Mouse (Mus musculus) kidney, embryonic 14.5 days (tissue): ENCODE results near the gene Nob1. TPM values are rescaled to one million over a fixed set of nuclear protein-coding genes. Genes with fewer than 3 reads are reported as not detected.

Experiments
- ATAC-seq: fragments of 200-750 bp; cut with Nextera tagmentation; 2 replicates; pipeline ENCODE4 v1.8.0; 2017; ENCODE audit warnings: moderate number of reproducible peaks, mild to moderate bottlenecking, moderate TSS enrichment, moderate library complexity; ENCODE audit not compliant: low FRiP score, low TSS enrichment
- H3K27ac ChIP-seq: fragments of 300-500 bp; sonication (generic); 2 replicates; pipeline ENCODE4 v1.5.1; 2014; ENCODE audit warnings: low read depth, mild to moderate bottlenecking, low read length, moderate library complexity, mixed read lengths
- H3K27me3 ChIP-seq: fragments of 300-500 bp; sonication (generic); 2 replicates; pipeline ENCODE4 v1.6.1; 2014; ENCODE audit warnings: mild to moderate bottlenecking, low read length; ENCODE audit not compliant: control insufficient read depth, insufficient read depth
- H3K36me3 ChIP-seq: fragments of 300-500 bp; sonication (generic); 2 replicates; pipeline ENCODE4 v1.6.1; 2014; ENCODE audit warnings: low read length, mixed read lengths; ENCODE audit not compliant: control insufficient read depth, insufficient read depth
- H3K4me1 ChIP-seq: fragments of 300-500 bp; sonication (generic); 2 replicates; pipeline ENCODE4 v1.6.1; 2014; ENCODE audit warnings: low read length, mixed read lengths; ENCODE audit not compliant: control insufficient read depth, insufficient read depth
- H3K4me2 ChIP-seq: fragments of 300-500 bp; sonication (generic); replicated peaks from 2 replicates; pipeline ENCODE4 v1.6.1; 2014; ENCODE audit warnings: low read depth, mild to moderate bottlenecking, low read length
- H3K4me3 ChIP-seq: fragments of 300-500 bp; sonication (generic); 2 replicates; pipeline ENCODE4 v1.5.1; 2014; ENCODE audit warnings: mild to moderate bottlenecking, low read length
- H3K9ac ChIP-seq: fragments of 300-500 bp; sonication (generic); 2 replicates; pipeline ENCODE4 v1.6.1; 2014; ENCODE audit warnings: low read depth, mild to moderate bottlenecking, low read length, moderate library complexity
- H3K9me3 ChIP-seq: fragments of 300-500 bp; sonication (generic); 2 replicates; pipeline ENCODE4 v1.6.1; 2016; ENCODE audit warnings: low read length; ENCODE audit not compliant: control insufficient read depth
- WGBS: fragments of 180-500 bp; shearing (Covaris S2); extraction: QIAGEN DNeasy Blood & Tissue Kit; methylation state at CpG from one replicate; pipeline ENCODE4 v1.1.7; 2014; 5-methylcytosine and 5-hydroxymethylcytosine counted together
- polyA plus RNA-seq: library from polyadenylated mRNA; unstranded; fragments of >200 nt; fragmentation: Nextera tagmentation; extraction: Ambion mirVana; gene quantifications from 2 replicates; pipeline ENCODE4 v1.2.1, GENCODE M21; 2014

The Nob1 gene
- polyA plus RNA-seq, 1 experiment from 2014 or later, result 84.5 TPM

GRCm38 (mm10) chr8:107386171-107386570 lies 38.7 kb downstream of the Nob1 start:
- no peaks in the 10 kb centered on the region for H3K9me3 ChIP-seq
- H3K4me1 ChIP-seq, result no peaks in the 10 kb centered on the region
- WGBS, result 40% methylated on average over 5 of the region's 5 CpGs
- no peak overlapping the region for H3K4me3 ChIP-seq
- H3K4me2 ChIP-seq, result no peak overlapping the region
- H3K36me3 ChIP-seq, result no peaks in the 10 kb centered on the region
- H3K27ac ChIP-seq, result no peak overlapping the region
- no peak for ATAC-seq
- H3K9ac ChIP-seq, result no peak overlapping the region
- H3K27me3 ChIP-seq, result no peaks in the 10 kb centered on the region

GRCm38 (mm10) chr8:107385063-107385462 lies 39.8 kb downstream of the Nob1 start:
- no peak for ATAC-seq
- Histone ChIP-seq H3K27me3 (no peaks in the 10 kb centered on the region), H3K4me3 (no peak overlapping the region), H3K4me1 (no peaks in the 10 kb centered on the region), H3K9me3 (no peaks in the 10 kb centered on the region), H3K9ac (no peak overlapping the region), H3K4me2 (no peak overlapping the region), H3K27ac (no peak overlapping the region), H3K36me3 (peaks cover 5% of the 10 kb centered on the region; the same call in 1 of the 2 replicates)
- WGBS, result 76% methylated on average over 2 of the region's 2 CpGs

GRCm38 (mm10) chr8:107384651-107385050 lies 40.2 kb downstream of the Nob1 start:
- H3K36me3 ChIP-seq, result peaks cover 7% of the 10 kb centered on the region; the same call in 1 of the 2 replicates
- no peak for ATAC-seq
- 59% methylated on average over 5 of the region's 5 CpGs for WGBS

GRCm38 (mm10) chr8:107382898-107383297 lies 42.0 kb downstream of the Nob1 start:
- Histone ChIP-seq H3K4me3 (no peak overlapping the region), H3K27me3 (no peaks in the 10 kb centered on the region), H3K9ac (no peak overlapping the region), H3K36me3 (peaks cover 21% of the 10 kb centered on the region; the same call in 1 of the 2 replicates), H3K9me3 (no peaks in the 10 kb centered on the region), H3K4me1 (no peaks in the 10 kb centered on the region), H3K27ac (no peak overlapping the region), H3K4me2 (no peak overlapping the region)
- no peak for ATAC-seq
- 74% methylated on average over 4 of the region's 4 CpGs for WGBS

More at GRCm38 (mm10) chr8:107384651-107385050, 40.2 kb downstream of the Nob1 start:
- no peak overlapping the region for H3K4me2 ChIP-seq
- no peaks in the 10 kb centered on the region for H3K4me1 ChIP-seq
- H3K9me3 ChIP-seq, result no peaks in the 10 kb centered on the region
- no peaks in the 10 kb centered on the region for H3K27me3 ChIP-seq
- H3K4me3 ChIP-seq, result no peak overlapping the region
- H3K27ac ChIP-seq, result no peak overlapping the region
- H3K9ac ChIP-seq, result no peak overlapping the region

GRCm38 (mm10) chr8:107381666-107382065 lies 43.2 kb downstream of the Nob1 start:
- Histone ChIP-seq H3K27me3 (no peaks in the 10 kb centered on the region), H3K36me3 (peaks cover 22% of the 10 kb centered on the region; the same call in 1 of the 2 replicates), H3K4me2 (no peak overlapping the region), H3K27ac (no peak overlapping the region), H3K9me3 (no peaks in the 10 kb centered on the region), H3K4me3 (no peak overlapping the region), H3K9ac (no peak overlapping the region), H3K4me1 (no peaks in the 10 kb centered on the region)
- ATAC-seq, result no peak
- WGBS, result 94% methylated on average over 4 of the region's 4 CpGs

GRCm38 (mm10) chr8:107380734-107381133 lies 44.1 kb downstream of the Nob1 start:
- H3K27me3 ChIP-seq, result no peaks in the 10 kb centered on the region
- no peak for ATAC-seq
- H3K4me2 ChIP-seq, result no peak overlapping the region
- no peak overlapping the region for H3K4me3 ChIP-seq
- no peaks in the 10 kb centered on the region for H3K9me3 ChIP-seq
- WGBS, result 95% methylated on average over 8 of the region's 8 CpGs
- H3K9ac ChIP-seq, result no peak overlapping the region
- H3K36me3 ChIP-seq, result peaks cover 29% of the 10 kb centered on the region; the same call in 1 of the 2 replicates
- H3K4me1 ChIP-seq, result no peaks in the 10 kb centered on the region
- no peak overlapping the region for H3K27ac ChIP-seq

- Histone ChIP-seq H3K4me1 (no peaks in the 10 kb centered on the region), H3K9me3 (no peaks in the 10 kb centered on the region), H3K9ac (no peak overlapping the region), H3K27ac (no peak overlapping the region), H3K36me3 (peaks cover 44% of the 10 kb centered on the region), H3K27me3 (no peaks in the 10 kb centered on the region), H3K4me3 (no peak overlapping the region), H3K4me2 (no peak overlapping the region)
- no peak for ATAC-seq
- 94% methylated on average over 3 of the region's 3 CpGs for WGBS
Observed at GRCm38 (mm10) chr8:107377346-107377745, 47.5 kb downstream of the Nob1 start.

GRCm38 (mm10) chr8:107370311-107370710 lies 54.5 kb downstream of the Nob1 start:
- no peak overlapping the region for H3K4me3 ChIP-seq

More at GRCm38 (mm10) chr8:107370311-107370710, 54.5 kb downstream of the Nob1 start:
- Histone ChIP-seq H3K27ac (no peak overlapping the region), H3K4me1 (no peaks in the 10 kb centered on the region), H3K4me2 (no peak overlapping the region), H3K36me3 (peaks cover 77% of the 10 kb centered on the region), H3K27me3 (no peaks in the 10 kb centered on the region), H3K9ac (no peak overlapping the region), H3K9me3 (no peaks in the 10 kb centered on the region)
- ATAC-seq, result no peak
- 85% methylated on average over 4 of the region's 4 CpGs for WGBS
